Mouse (Mus musculus) bone marrow, adult 2 months (tissue): ENCODE results near the gene Camkmt. TPM values are rescaled to one million over a fixed set of nuclear protein-coding genes. Genes with fewer than 3 reads are reported as not detected.

Experiments
- H3K27ac ChIP-seq: fragments of 200-500 bp; 2 replicates; pipeline ENCODE4 v1.5.1; 2012; ENCODE audit warnings: low read depth, mild to moderate bottlenecking, control low read depth, inconsistent platforms, low read length; ENCODE audit not compliant: control insufficient read depth, poor library complexity, insufficient read depth
- H3K4me1 ChIP-seq: fragments of 200-500 bp; 2 replicates; pipeline ENCODE4 v1.6.1; 2011; ENCODE audit warnings: low read length; ENCODE audit not compliant: control insufficient read depth, insufficient read depth
- H3K4me3 ChIP-seq: fragments of 200-500 bp; replicated peaks from 2 replicates; pipeline ENCODE3; 2011; ENCODE audit warnings: mild to moderate bottlenecking, low read depth, low read length, control low read depth; ENCODE audit not compliant: control insufficient read depth
- CTCF ChIP-seq: fragments of 200-500 bp; IDR thresholded peaks from 2 replicates; pipeline ENCODE4 v1.5.1; 2011; ENCODE audit warnings: low read length, control low read depth; ENCODE audit not compliant: control insufficient read depth, insufficient read depth
- POLR2A ChIP-seq: fragments of 200-500 bp; IDR thresholded peaks from 2 replicates; pipeline ENCODE4 v1.6.1; 2011; ENCODE audit warnings: low read depth, mild to moderate bottlenecking, control low read depth, low read length, borderline replicate concordance; ENCODE audit not compliant: control insufficient read depth
- WGBS: fragments of 180-500 bp; shearing (Covaris S2); methylation state at CpG from one replicate; pipeline ENCODE4 v1.1.7; 2018; 5-methylcytosine and 5-hydroxymethylcytosine counted together
- polyA plus RNA-seq: library from polyadenylated mRNA; stranded (reverse); fragments of >200 nt; gene quantifications from 2 replicates; pipeline ENCODE4 v1.2.4, GENCODE M21; 2011; ENCODE audit warnings: low replicate concordance; ENCODE audit not compliant: missing spikeins, insufficient read depth, insufficient read length

Gene Camkmt
- polyA plus RNA-seq, 1 experiment, result 4.3 TPM

DNA sequence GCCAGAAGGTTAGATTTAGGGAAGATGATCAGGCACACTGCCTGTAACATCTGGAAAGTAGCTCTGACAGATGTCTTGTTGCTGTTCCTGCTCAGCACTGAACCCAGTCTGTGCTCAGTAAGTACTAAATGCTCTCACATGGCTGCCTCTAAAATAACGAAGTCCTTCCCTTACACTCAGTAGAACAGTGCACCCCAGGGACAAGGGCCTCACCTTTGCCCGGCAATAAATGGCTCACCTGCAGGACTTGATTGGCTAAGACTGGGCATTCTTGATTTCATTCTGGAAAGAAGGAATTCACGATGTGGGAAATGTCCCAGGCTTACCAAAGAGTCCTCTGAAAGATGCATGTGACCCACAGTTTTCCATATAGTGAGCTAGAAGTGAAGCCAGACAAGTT lies 51.3 kb downstream of the Camkmt start:
- TF ChIP-seq CTCF, result no peak
- no peak for TF ChIP-seq POLR2A
- H3K27ac ChIP-seq, result no peak overlapping the region
- no peaks in the 10 kb centered on the region for H3K4me1 ChIP-seq
- 82% methylated on average over 3 of the region's 3 CpGs for whole genome bisulfite sequencing
- no peak overlapping the region for H3K4me3 ChIP-seq

DNA sequence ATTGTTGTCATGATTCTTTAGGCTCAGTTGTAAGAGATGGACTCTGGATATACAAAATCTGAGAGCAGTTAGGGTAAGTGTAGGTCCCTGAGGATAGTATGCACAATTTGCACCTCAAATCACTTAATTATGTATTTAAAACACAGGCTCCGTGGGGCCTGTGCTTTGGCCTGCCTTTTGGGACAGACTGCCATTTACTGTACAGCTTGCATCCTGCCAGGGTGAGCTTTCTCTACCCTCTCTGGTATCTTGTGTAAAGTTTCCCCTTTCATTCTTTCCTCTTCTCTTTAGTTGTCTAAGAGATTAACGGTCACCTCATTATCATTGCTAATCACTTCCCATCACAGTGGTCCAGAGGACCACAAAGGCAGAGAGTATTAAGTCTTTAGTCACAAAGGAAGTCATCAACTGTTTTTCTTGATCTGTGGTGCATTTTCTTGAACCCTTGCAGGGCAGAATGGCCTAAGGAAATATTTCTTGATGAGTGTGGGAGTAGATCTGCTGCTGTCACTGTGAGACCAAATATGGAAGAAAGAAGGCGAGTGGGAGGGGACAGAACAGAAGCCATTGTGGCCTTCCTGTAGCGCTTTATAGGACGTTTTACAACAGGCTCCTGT lies 52.3 kb downstream of the Camkmt start:
- WGBS, result 53% methylated on average over 5 of the region's 5 CpGs
- H3K4me3 ChIP-seq, result no peak overlapping the region
- no peak for TF ChIP-seq POLR2A
- no peak for TF ChIP-seq CTCF

DNA sequence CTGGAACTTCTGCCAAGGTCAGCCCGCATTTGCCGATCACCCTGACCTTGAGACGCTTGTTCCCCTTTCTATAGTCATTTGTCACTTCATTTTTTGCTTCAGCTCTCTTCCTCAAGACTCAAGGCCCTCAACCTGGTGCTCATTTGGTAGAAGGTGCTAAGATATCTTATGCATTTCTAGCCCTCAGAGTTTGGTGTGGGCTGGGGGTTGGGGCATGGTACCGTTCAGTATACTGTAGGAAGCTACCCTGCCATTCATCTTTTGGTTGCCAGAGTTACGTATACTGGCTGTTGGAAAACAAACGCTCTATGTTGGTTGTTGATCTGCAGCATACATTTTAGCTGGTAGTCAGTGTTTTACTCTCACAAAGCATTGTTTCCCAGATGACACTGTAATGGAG lies 53.8 kb downstream of the Camkmt start:
- 54% methylated on average over 6 of the region's 6 CpGs for WGBS
- TF ChIP-seq CTCF (no peak), POLR2A (no peak)

More for the DNA sequence above, 52.3 kb downstream of the Camkmt start:
- H3K27ac ChIP-seq, result no peak overlapping the region
- no peaks in the 10 kb centered on the region for H3K4me1 ChIP-seq

DNA sequence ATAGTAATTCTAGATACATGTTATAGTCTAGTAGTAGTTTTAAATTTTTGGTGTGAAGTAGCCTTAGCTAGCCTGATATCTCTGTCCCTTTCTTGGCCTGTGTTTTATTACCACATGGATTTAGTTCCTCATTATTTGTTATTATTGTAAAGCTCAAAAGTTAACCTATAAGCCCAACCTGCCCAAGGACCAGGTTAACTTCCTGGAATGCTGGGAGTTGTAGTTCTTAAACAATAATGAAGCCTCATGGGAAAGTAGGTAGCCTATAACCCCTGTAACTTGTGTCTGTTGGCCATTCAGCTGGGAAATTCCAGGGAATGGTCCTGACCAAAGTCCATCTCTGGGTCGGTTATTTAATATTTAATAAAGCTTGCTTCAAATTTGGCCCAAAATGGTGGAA lies 58.0 kb downstream of the Camkmt start:
- no peak overlapping the region for H3K27ac ChIP-seq
- WGBS, result 72% methylated on average over 1 of the region's 1 CpGs
- H3K4me3 ChIP-seq, result no peak overlapping the region
- H3K4me1 ChIP-seq, result no peaks in the 10 kb centered on the region
- TF ChIP-seq CTCF, result no peak

More for the DNA sequence above, 53.8 kb downstream of the Camkmt start:
- no peak overlapping the region for H3K27ac ChIP-seq
- no peak overlapping the region for H3K4me3 ChIP-seq
- no peaks in the 10 kb centered on the region for H3K4me1 ChIP-seq

DNA sequence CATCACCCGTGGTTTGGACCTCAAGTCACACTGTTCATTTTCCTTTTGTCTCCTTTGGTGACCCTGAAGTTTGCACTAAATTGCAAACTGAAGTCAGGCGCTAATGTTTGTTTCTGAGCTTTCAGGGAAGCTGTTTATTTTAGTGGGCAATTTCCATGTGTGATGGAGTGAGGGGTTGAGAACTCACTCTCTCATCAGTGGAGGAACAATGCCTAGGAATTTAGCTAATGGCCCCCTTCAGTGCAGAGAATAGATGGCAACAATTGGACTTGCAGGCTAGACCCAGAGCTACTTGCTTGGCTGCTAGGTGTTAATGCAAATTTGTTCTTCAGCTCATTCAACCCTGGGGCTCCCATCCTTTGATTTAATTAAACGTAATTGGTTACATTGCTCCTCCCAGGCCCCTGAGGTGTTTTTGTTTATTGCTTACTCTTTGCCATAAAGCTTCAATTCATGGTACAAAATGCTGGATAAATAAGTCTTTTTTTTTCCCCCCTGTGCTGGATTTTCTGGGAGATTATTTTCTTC lies 58.9 kb downstream of the Camkmt start:
- 59% methylated on average over 3 of the region's 3 CpGs for WGBS
- Histone ChIP-seq H3K4me3 (no peak overlapping the region), H3K27ac (no peak overlapping the region), H3K4me1 (no peaks in the 10 kb centered on the region)
- TF ChIP-seq POLR2A (no peak), CTCF (no peak)

DNA sequence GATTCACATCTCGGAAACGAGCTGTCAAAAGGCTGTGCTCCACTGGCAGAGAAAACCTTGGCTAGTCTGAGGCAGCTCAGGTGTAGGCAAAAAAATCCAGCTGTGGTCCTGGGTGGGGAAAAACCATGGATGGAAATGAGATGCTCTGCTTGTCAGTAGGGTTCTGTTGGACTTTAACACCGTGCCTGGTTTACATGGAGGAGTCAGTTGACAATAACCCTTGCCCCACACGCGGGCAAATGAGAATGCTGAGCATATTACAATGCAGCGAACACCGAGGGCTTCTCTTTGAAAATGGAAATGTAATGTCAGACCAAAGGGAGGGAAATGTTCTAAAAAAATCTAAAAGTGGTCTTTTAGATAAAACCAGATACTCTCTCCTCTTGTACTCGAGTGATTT lies 60.9 kb downstream of the Camkmt start:
- Histone ChIP-seq H3K4me1 (no peaks in the 10 kb centered on the region), H3K27ac (no peak overlapping the region), H3K4me3 (no peak overlapping the region)
- WGBS, result 60% methylated on average over 8 of the region's 8 CpGs
- no peak for TF ChIP-seq POLR2A
- TF ChIP-seq CTCF, result no peak

DNA sequence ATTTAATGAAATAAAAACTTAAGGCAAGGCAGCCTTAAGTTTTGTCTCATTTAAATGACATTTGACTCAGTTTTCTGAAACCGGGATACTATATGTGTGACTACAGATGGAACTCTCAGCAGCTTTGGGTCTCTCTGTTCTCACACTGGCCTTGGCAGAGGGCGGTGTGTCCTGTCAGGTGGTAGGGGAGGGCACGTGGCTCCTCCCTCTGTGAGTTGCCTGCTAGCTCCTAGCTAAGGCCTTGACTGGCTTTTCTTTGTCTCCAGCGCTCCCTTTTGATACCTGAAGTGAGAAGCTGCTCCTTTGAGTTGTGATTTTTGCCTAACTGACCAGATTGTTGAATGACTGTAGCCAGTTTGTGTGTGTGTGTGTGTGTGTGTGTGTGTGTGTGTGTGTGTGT lies 67.8 kb downstream of the Camkmt start:
- 78% methylated on average over 4 of the region's 4 CpGs for WGBS
- Histone ChIP-seq H3K27ac (no peak overlapping the region), H3K4me1 (no peaks in the 10 kb centered on the region), H3K4me3 (no peak overlapping the region)
- no peak for TF ChIP-seq POLR2A
- TF ChIP-seq CTCF, result no peak

DNA sequence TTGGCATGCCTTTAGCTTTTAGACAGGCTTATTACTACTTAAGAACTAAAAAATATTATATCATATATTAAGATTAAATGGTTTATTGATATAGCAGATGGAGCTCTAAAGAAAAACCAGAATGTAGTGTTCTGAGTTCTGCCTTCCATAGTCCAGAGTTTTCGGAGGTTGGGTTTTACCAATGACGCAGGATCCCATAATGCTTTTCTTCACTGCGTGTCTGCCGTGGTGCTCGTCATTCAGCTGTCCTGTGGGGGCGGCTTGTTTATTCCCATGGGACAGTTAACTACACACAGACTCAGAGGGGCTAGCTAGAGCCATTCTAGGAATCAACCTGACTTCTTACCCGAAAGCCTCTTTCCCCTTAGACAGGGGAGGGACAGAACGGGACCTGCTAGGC lies 69.2 kb downstream of the Camkmt start:
- H3K4me1 ChIP-seq, result no peaks in the 10 kb centered on the region
- H3K27ac ChIP-seq, result no peak overlapping the region
- no peak for TF ChIP-seq POLR2A
- no peak for TF ChIP-seq CTCF
- 92% methylated on average over 8 of the region's 8 CpGs for WGBS
- H3K4me3 ChIP-seq, result no peak overlapping the region

DNA sequence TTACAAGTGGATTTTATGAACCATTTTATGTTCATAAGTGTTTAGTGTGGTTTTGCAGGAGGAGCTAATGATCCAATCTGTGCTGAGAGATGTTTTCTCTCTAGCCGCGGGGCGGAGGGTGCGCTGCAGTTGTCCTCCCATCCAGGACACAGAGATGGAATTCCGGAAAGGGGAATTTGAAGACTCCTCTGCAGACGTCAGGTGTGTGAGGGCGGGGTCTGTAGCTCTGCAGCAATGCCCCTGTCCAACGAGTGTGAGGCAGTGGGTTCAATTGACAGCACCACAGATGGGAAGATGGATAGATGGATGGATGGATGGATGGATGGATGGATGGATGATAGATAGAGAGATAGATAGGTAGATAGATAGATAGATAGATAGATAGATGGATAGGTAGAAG lies 70.4 kb downstream of the Camkmt start:
- WGBS, result 86% methylated on average over 8 of the region's 8 CpGs
- H3K27ac ChIP-seq, result no peak overlapping the region
- no peak for TF ChIP-seq POLR2A
- no peak for TF ChIP-seq CTCF
- no peak overlapping the region for H3K4me3 ChIP-seq
- H3K4me1 ChIP-seq, result no peaks in the 10 kb centered on the region
